Mouse (Mus musculus) lung, embryonic 14.5 days (tissue): ENCODE measurements around the gene Otop2. TPM values are rescaled to one million over a fixed set of nuclear protein-coding genes. Genes with fewer than 3 reads are reported as not detected.
A peak's percentile ranks its signal among the peaks of the same experiment; 100 is the strongest.

Experiments
- ATAC-seq: fragments of 200-750 bp; cut with Nextera tagmentation; 2 replicates; pipeline ENCODE4 v1.8.0; 2017; ENCODE audit warnings: mild to moderate bottlenecking, moderate TSS enrichment, moderate library complexity; ENCODE audit not compliant: insufficient read depth
- DNase-seq: peaks from one replicate; pipeline ENCODE4 v3.0.0-alpha.2; 2015
- H3K27ac ChIP-seq: fragments of 300-500 bp; sonication (generic); 2 replicates; pipeline ENCODE4 v1.5.1; 2014; ENCODE audit warnings: low read depth, mild to moderate bottlenecking, moderate library complexity
- H3K27me3 ChIP-seq: fragments of 300-500 bp; sonication (generic); 2 replicates; pipeline ENCODE4 v1.6.1; 2014; ENCODE audit warnings: low read length, control low read depth; ENCODE audit not compliant: insufficient read depth
- H3K36me3 ChIP-seq: fragments of 300-500 bp; sonication (generic); 2 replicates; pipeline ENCODE4 v1.6.1; 2014; ENCODE audit warnings: control low read depth; ENCODE audit not compliant: insufficient read depth
- H3K4me1 ChIP-seq: fragments of 300-500 bp; sonication (generic); 2 replicates; pipeline ENCODE4 v1.6.1; 2014; ENCODE audit warnings: antibody characterized with exemption, control low read depth; ENCODE audit not compliant: insufficient read depth
- H3K4me2 ChIP-seq: fragments of 300-500 bp; sonication (generic); 2 replicates; pipeline ENCODE4 v1.6.1; 2014; ENCODE audit warnings: mild to moderate bottlenecking
- H3K4me3 ChIP-seq: fragments of 300-500 bp; sonication (generic); 2 replicates; pipeline ENCODE4 v1.5.1; 2014; ENCODE audit warnings: low read depth, low read length
- H3K9ac ChIP-seq: fragments of 300-500 bp; sonication (generic); 2 replicates; pipeline ENCODE4 v1.6.1; 2014
- H3K9me3 ChIP-seq: fragments of 300-500 bp; sonication (generic); 2 replicates; pipeline ENCODE4 v1.6.1; 2016; ENCODE audit warnings: low read depth, low read length, control low read depth
- CTCF ChIP-seq: IDR thresholded peaks from 2 replicates; pipeline ENCODE4 v1.5.1; 2016; ENCODE audit warnings: antibody characterized with exemption, low read depth
- WGBS: fragments of 180-500 bp; shearing (Covaris S2); extraction: QIAGEN DNeasy Blood & Tissue Kit; methylation state at CpG from one replicate; pipeline ENCODE4 v1.1.7; 2014; 5-methylcytosine and 5-hydroxymethylcytosine counted together
- polyA plus RNA-seq: library from polyadenylated mRNA; unstranded; fragments of >200 nt; fragmentation: Nextera tagmentation; extraction: Ambion mirVana; gene quantifications from 2 replicates; pipeline ENCODE4 v1.2.1, GENCODE M21; 2014

The Otop2 gene
- polyA plus RNA-seq, 1 experiment from 2014 or later = not detected

GRCm38 (mm10) chr11:115271052-115271451, 35.9 kb upstream of the Otop2 start:
- Histone ChIP-seq H3K27me3 (peaks cover 39% of the 10 kb centered on the region), H3K9me3 (no peaks in the 10 kb centered on the region), H3K36me3 (0 out of 2 replicates have a peak, but pooled peaks cover 6% of the 10 kb centered on the region), H3K4me3 (no peak overlapping the region), H3K9ac (no peak overlapping the region), H3K27ac (no peak overlapping the region), H3K4me2 (no peak overlapping the region), H3K4me1 (0 out of 2 replicates have a peak, but pooled peaks cover 2% of the 10 kb centered on the region)
- no peak for TF ChIP-seq CTCF
- 50% methylated on average over 9 of the region's 9 CpGs for WGBS
- ATAC-seq (no peak), DNase-seq (no peak)

- Histone ChIP-seq H3K27me3 (peaks cover 34% of the 10 kb centered on the region), H3K36me3 (0 out of 2 replicates have a peak, but pooled peaks cover 6% of the 10 kb centered on the region), H3K9me3 (no peaks in the 10 kb centered on the region), H3K4me3 (no peak overlapping the region), H3K4me2 (no peak overlapping the region), H3K9ac (no peak overlapping the region), H3K4me1 (0 out of 2 replicates have a peak, but pooled peaks cover 6% of the 10 kb centered on the region), H3K27ac (no peak overlapping the region)
- no peak for ATAC-seq
- no peak for TF ChIP-seq CTCF
- WGBS = 45% methylated on average over 10 of the region's 10 CpGs
- DNase-seq = no peak
Measured at GRCm38 (mm10) chr11:115271481-115271880, 35.5 kb upstream of the Otop2 start.

GRCm38 (mm10) chr11:115272894-115273498, 34.0 kb upstream of the Otop2 start:
- DNase-seq = no peak
- 0 out of 2 replicates have a peak, but pooled peaks cover 8% of the 10 kb centered on the region for H3K4me1 ChIP-seq
- H3K9me3 ChIP-seq = no peaks in the 10 kb centered on the region
- H3K27ac ChIP-seq = no peak overlapping the region
- no peak overlapping the region for H3K4me2 ChIP-seq
- no peak for ATAC-seq
- WGBS = 72% methylated on average over 10 of the region's 10 CpGs
- H3K4me3 ChIP-seq = no peak overlapping the region
- H3K9ac ChIP-seq = no peak overlapping the region
- 0 out of 2 replicates have a peak, but pooled peaks cover 6% of the 10 kb centered on the region for H3K36me3 ChIP-seq
- no peak for TF ChIP-seq CTCF
- H3K27me3 ChIP-seq = peaks cover 19% of the 10 kb centered on the region

- H3K27me3 ChIP-seq = peaks cover 12% of the 10 kb centered on the region
- no peak for TF ChIP-seq CTCF
- ATAC-seq (no peak), DNase-seq (no peak)
- 47% methylated on average over 7 of the region's 7 CpGs for WGBS
- no peak overlapping the region for H3K4me3 ChIP-seq
- no peak overlapping the region for H3K4me2 ChIP-seq
- H3K27ac ChIP-seq = no peak overlapping the region
- H3K9ac ChIP-seq = no peak overlapping the region
- H3K4me1 ChIP-seq = 0 out of 2 replicates have a peak, but pooled peaks cover 9% of the 10 kb centered on the region
- no peaks in the 10 kb centered on the region for H3K9me3 ChIP-seq
- 0 out of 2 replicates have a peak, but pooled peaks cover 6% of the 10 kb centered on the region for H3K36me3 ChIP-seq
Measured at GRCm38 (mm10) chr11:115273735-115274134, 33.2 kb upstream of the Otop2 start.

GRCm38 (mm10) chr11:115274178-115274577, 32.8 kb upstream of the Otop2 start:
- Histone ChIP-seq H3K9me3 (no peaks in the 10 kb centered on the region), H3K27ac (no peak overlapping the region), H3K9ac (no peak overlapping the region), H3K4me1 (0 out of 2 replicates have a peak, but pooled peaks cover 9% of the 10 kb centered on the region), H3K4me3 (no peak overlapping the region), H3K4me2 (no peak overlapping the region), H3K27me3 (peaks cover 7% of the 10 kb centered on the region), H3K36me3 (0 out of 2 replicates have a peak, but pooled peaks cover 3% of the 10 kb centered on the region)
- no peak for TF ChIP-seq CTCF
- 73% methylated on average over 7 of the region's 7 CpGs for WGBS
- DNase-seq (no peak), ATAC-seq (no peak)

GRCm38 (mm10) chr11:115274771-115275170, 32.2 kb upstream of the Otop2 start:
- H3K36me3 ChIP-seq = no peaks in the 10 kb centered on the region
- no peak for TF ChIP-seq CTCF
- no peaks in the 10 kb centered on the region for H3K9me3 ChIP-seq
- H3K27ac ChIP-seq = no peak overlapping the region
- no peak overlapping the region for H3K4me3 ChIP-seq
- DNase-seq (no peak), ATAC-seq (no peak)
- peaks cover 1% of the 10 kb centered on the region; the same call in 1 of the 2 replicates for H3K27me3 ChIP-seq
- no peak overlapping the region for H3K9ac ChIP-seq
- H3K4me2 ChIP-seq = no peak overlapping the region
- WGBS = 89% methylated on average over 6 of the region's 6 CpGs
- 0 out of 2 replicates have a peak, but pooled peaks cover 9% of the 10 kb centered on the region for H3K4me1 ChIP-seq

- Histone ChIP-seq H3K9ac (no peak overlapping the region), H3K36me3 (no peaks in the 10 kb centered on the region), H3K27me3 (no peaks in the 10 kb centered on the region), H3K9me3 (no peaks in the 10 kb centered on the region), H3K27ac (no peak overlapping the region), H3K4me1 (0 out of 2 replicates have a peak, but pooled peaks cover 9% of the 10 kb centered on the region), H3K4me3 (no peak overlapping the region), H3K4me2 (peak overlapping the region; percentile 75; the same call in 1 of the 2 replicates)
- WGBS = 64% methylated on average over 6 of the region's 6 CpGs
- no peak for ATAC-seq
- TF ChIP-seq CTCF = no peak
- DNase-seq = no peak
Measured at GRCm38 (mm10) chr11:115275509-115275908, 31.5 kb upstream of the Otop2 start.
